Mouse (Mus musculus): Measurements from ENCODE around the gene Pde1c. TPM values are rescaled to one million over a fixed set of nuclear protein-coding genes. Genes with fewer than 3 reads are reported as not detected.

The Pde1c gene
- total RNA-seq, 1 experiment: 0.18 TPM

GRCm38 (mm10) chr6:56099520-56100101 lies 469.3 kb downstream of the Pde1c start:
- no peak overlapping the region for H3K27ac ChIP-seq (ENCODE audit: insufficient read depth, low read depth, low read length, poor library complexity, severe bottlenecking)
- in situ Hi-C loops (cut with MboI; ENCODE audit: low sequenced_read_pairs in 2 of 2, unreplicated experiment in 2 of 2): no loop called here
- DNase-seq (ENCODE audit: low read depth, low spot score): no peak

GRCm38 (mm10) chr6:56098427-56098826 lies 470.5 kb downstream of the Pde1c start:
- H3K9me3 ChIP-seq (ENCODE audit: control insufficient read depth, insufficient read depth, low read depth, low read length): no peaks in the 10 kb centered on the region
- no peak for TF ChIP-seq CHD2 (IDR thresholded peaks at IDR 0.05; ENCODE audit: low read depth, low read length)
- TF ChIP-seq MAFK (IDR thresholded peaks at IDR 0.05; ENCODE audit: insufficient read depth, low read depth, low read length): no peak
- TF ChIP-seq HCFC1 (IDR thresholded peaks at IDR 0.05; ENCODE audit: borderline replicate concordance, insufficient read depth, low read length): no peak
- no peak for TF ChIP-seq ZNF384 (IDR thresholded peaks at IDR 0.05; ENCODE audit: low read depth, low read length)
- TF ChIP-seq ZC3H11A (IDR thresholded peaks at IDR 0.05; ENCODE audit: borderline replicate concordance, low read depth, low read length): no peak
- DNase-seq (ENCODE audit: low read depth, low spot score): no peak
- H3K4me1 ChIP-seq (ENCODE audit: control insufficient read depth in 2 of 2, insufficient read depth in 2 of 2, low read length in 2 of 2, poor library complexity in 1 of 2): no peaks in the 10 kb centered on the region
- no peak overlapping the region for H3K9ac ChIP-seq (ENCODE audit: insufficient read depth, low read depth, low read length, poor library complexity, severe bottlenecking)
- in situ Hi-C loops (cut with MboI; ENCODE audit: low sequenced_read_pairs in 2 of 2, unreplicated experiment in 2 of 2): no loop called here
- H3K4me3 ChIP-seq (ENCODE audit: insufficient read depth in 1 of 2, low read depth in 1 of 2, low read length in 2 of 2, poor library complexity in 1 of 2, severe bottlenecking in 1 of 2): no peak overlapping the region
- H3K36me3 ChIP-seq (ENCODE audit: control insufficient read depth, insufficient read depth, low read length, poor library complexity, severe bottlenecking): no peaks in the 10 kb centered on the region
- no peak overlapping the region for H3K27ac ChIP-seq (ENCODE audit: insufficient read depth, low read depth, low read length, poor library complexity, severe bottlenecking)

More at GRCm38 (mm10) chr6:56099520-56100101, 469.3 kb downstream of the Pde1c start:
- H3K9me3 ChIP-seq (ENCODE audit: control insufficient read depth, insufficient read depth, low read depth, low read length): no peaks in the 10 kb centered on the region
- H3K9ac ChIP-seq (ENCODE audit: insufficient read depth, low read depth, low read length, poor library complexity, severe bottlenecking): no peak overlapping the region
- no peaks in the 10 kb centered on the region for H3K36me3 ChIP-seq (ENCODE audit: control insufficient read depth, insufficient read depth, low read length, poor library complexity, severe bottlenecking)
- TF ChIP-seq ZNF384 (IDR thresholded peaks at IDR 0.05; ENCODE audit: low read depth, low read length): no peak
- TF ChIP-seq HCFC1 (IDR thresholded peaks at IDR 0.05; ENCODE audit: borderline replicate concordance, insufficient read depth, low read length): no peak
- TF ChIP-seq MAFK (IDR thresholded peaks at IDR 0.05; ENCODE audit: insufficient read depth, low read depth, low read length): no peak
- no peak for TF ChIP-seq CHD2 (IDR thresholded peaks at IDR 0.05; ENCODE audit: low read depth, low read length)
- TF ChIP-seq ZC3H11A (IDR thresholded peaks at IDR 0.05; ENCODE audit: borderline replicate concordance, low read depth, low read length): no peak
- no peaks in the 10 kb centered on the region for H3K4me1 ChIP-seq (ENCODE audit: control insufficient read depth in 2 of 2, insufficient read depth in 2 of 2, low read length in 2 of 2, poor library complexity in 1 of 2)
- H3K4me3 ChIP-seq (ENCODE audit: insufficient read depth in 1 of 2, low read depth in 1 of 2, low read length in 2 of 2, poor library complexity in 1 of 2, severe bottlenecking in 1 of 2): no peak overlapping the region

DNA sequence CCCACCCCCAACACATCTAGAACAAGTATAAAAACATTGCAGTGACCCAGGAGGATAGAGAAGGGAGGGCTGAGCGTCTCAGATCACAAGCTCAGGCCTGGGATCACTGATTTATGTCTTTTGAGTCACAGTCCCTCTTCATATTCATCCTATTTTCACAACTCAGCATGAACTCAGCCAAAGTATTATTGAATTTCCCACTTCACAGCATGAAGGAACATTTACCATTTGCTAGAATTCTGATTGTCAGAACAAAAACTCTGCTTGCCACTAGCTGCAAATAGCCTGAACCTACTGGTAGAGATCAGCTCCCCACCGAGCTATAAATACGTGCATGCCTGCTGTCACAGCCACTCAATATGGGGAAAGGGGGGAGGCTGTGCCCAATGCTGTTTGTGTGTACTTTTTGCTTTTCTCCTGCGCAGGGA lies 492.5 kb downstream of the Pde1c start:
- no peaks in the 10 kb centered on the region for H3K9me3 ChIP-seq (ENCODE audit: control insufficient read depth, insufficient read depth, low read depth, low read length)
- no peak overlapping the region for H3K27ac ChIP-seq (ENCODE audit: insufficient read depth, low read depth, low read length, poor library complexity, severe bottlenecking)
- no peak for DNase-seq (ENCODE audit: low read depth, low spot score)
- TF ChIP-seq CHD2 (IDR thresholded peaks at IDR 0.05; ENCODE audit: low read depth, low read length) (no peak), HCFC1 (IDR thresholded peaks at IDR 0.05; ENCODE audit: borderline replicate concordance, insufficient read depth, low read length) (no peak), ZNF384 (IDR thresholded peaks at IDR 0.05; ENCODE audit: low read depth, low read length) (no peak), MAFK (IDR thresholded peaks at IDR 0.05; ENCODE audit: insufficient read depth, low read depth, low read length) (no peak), ZC3H11A (IDR thresholded peaks at IDR 0.05; ENCODE audit: borderline replicate concordance, low read depth, low read length) (no peak)
- no peaks in the 10 kb centered on the region for H3K36me3 ChIP-seq (ENCODE audit: control insufficient read depth, insufficient read depth, low read length, poor library complexity, severe bottlenecking)
- no peaks in the 10 kb centered on the region for H3K4me1 ChIP-seq (ENCODE audit: control insufficient read depth in 2 of 2, insufficient read depth in 2 of 2, low read length in 2 of 2, poor library complexity in 1 of 2)
- in situ Hi-C loops (cut with MboI; ENCODE audit: low sequenced_read_pairs in 2 of 2, unreplicated experiment in 2 of 2): no loop called here
- no peak overlapping the region for H3K9ac ChIP-seq (ENCODE audit: insufficient read depth, low read depth, low read length, poor library complexity, severe bottlenecking)
- H3K4me3 ChIP-seq (ENCODE audit: insufficient read depth in 1 of 2, low read depth in 1 of 2, low read length in 2 of 2, poor library complexity in 1 of 2, severe bottlenecking in 1 of 2): no peak overlapping the region

- H3K27ac ChIP-seq (ENCODE audit: insufficient read depth, low read depth, low read length, poor library complexity, severe bottlenecking): no peak overlapping the region
- no peak overlapping the region for H3K4me3 ChIP-seq (ENCODE audit: insufficient read depth in 1 of 2, low read depth in 1 of 2, low read length in 2 of 2, poor library complexity in 1 of 2, severe bottlenecking in 1 of 2)
- in situ Hi-C loops (cut with MboI; ENCODE audit: low sequenced_read_pairs in 2 of 2, unreplicated experiment in 2 of 2): loop anchor here (10.0 to 25.0 kb wide), 4 partner anchors 369 to 544 kb away; no protein-coding TSS in a partner anchor
- no peaks in the 10 kb centered on the region for H3K4me1 ChIP-seq (ENCODE audit: control insufficient read depth in 2 of 2, insufficient read depth in 2 of 2, low read length in 2 of 2, poor library complexity in 1 of 2)
- no peaks in the 10 kb centered on the region for H3K36me3 ChIP-seq (ENCODE audit: control insufficient read depth, insufficient read depth, low read length, poor library complexity, severe bottlenecking)
- TF ChIP-seq CHD2 (IDR thresholded peaks at IDR 0.05; ENCODE audit: low read depth, low read length) (no peak), MAFK (IDR thresholded peaks at IDR 0.05; ENCODE audit: insufficient read depth, low read depth, low read length) (no peak), HCFC1 (IDR thresholded peaks at IDR 0.05; ENCODE audit: borderline replicate concordance, insufficient read depth, low read length) (no peak), ZNF384 (IDR thresholded peaks at IDR 0.05; ENCODE audit: low read depth, low read length) (no peak), ZC3H11A (IDR thresholded peaks at IDR 0.05; ENCODE audit: borderline replicate concordance, low read depth, low read length) (no peak)
- H3K9ac ChIP-seq (ENCODE audit: insufficient read depth, low read depth, low read length, poor library complexity, severe bottlenecking): no peak overlapping the region
- DNase-seq (ENCODE audit: low read depth, low spot score): no peak
- H3K9me3 ChIP-seq (ENCODE audit: control insufficient read depth, insufficient read depth, low read depth, low read length): no peaks in the 10 kb centered on the region
Observed at GRCm38 (mm10) chr6:56068516-56068915, 500.4 kb downstream of the Pde1c start.

All from ES-E14 (cell line).